Mouse (Mus musculus): ENCODE measurements around the gene Kcnj1. TPM values are rescaled to one million over a fixed set of nuclear protein-coding genes. Genes with fewer than 3 reads are reported as not detected.

Gene Kcnj1
- polyA plus RNA-seq, 1 experiment, result not detected

- Histone ChIP-seq H3K4me3 (ENCODE audit: insufficient read depth, poor library complexity, severe bottlenecking) (no peak overlapping the region), H3ac (ENCODE audit: control insufficient read depth, insufficient read length, low read depth) (no peak overlapping the region), H3K79me3 (ENCODE audit: low read depth) (no peaks in the 10 kb centered on the region), H3K36me3 (ENCODE audit: control insufficient read depth, insufficient read depth) (no peaks in the 10 kb centered on the region), H3K27me3 (ENCODE audit: control insufficient read depth, insufficient read depth, insufficient read length) (peaks cover 17% of the 10 kb centered on the region), H3K79me2 (ENCODE audit: control insufficient read depth, insufficient read depth) (no peaks in the 10 kb centered on the region)
- TF ChIP-seq MAX (IDR thresholded peaks at IDR 0.05) (no peak), CTCF (IDR thresholded peaks at IDR 0.05; ENCODE audit: control insufficient read depth, insufficient read depth, insufficient read length) (peak; percentile 10)
These were observed 22.0 kb upstream of the Kcnj1 start for GRCm38 (mm10) chr9:32350332-32350731.

- TF ChIP-seq CEBPB (IDR thresholded peaks at IDR 0.05; ENCODE audit: low read depth) (no peak), FOSL1 (IDR thresholded peaks at IDR 0.05; ENCODE audit: insufficient read depth, low read length, poor library complexity, severe bottlenecking) (no peak), MYOD1 (IDR thresholded peaks at IDR 0.05; ENCODE audit: control insufficient read depth, insufficient read length, low read depth) (no peak), CTCF (IDR thresholded peaks at IDR 0.05; ENCODE audit: control insufficient read depth, insufficient read depth, insufficient read length) (no peak), MYOG (IDR thresholded peaks at IDR 0.05; ENCODE audit: control insufficient read depth, extremely low read depth, insufficient read length) (no peak), MAX (IDR thresholded peaks at IDR 0.05) (no peak), USF1 (IDR thresholded peaks at IDR 0.05; ENCODE audit: low read depth) (no peak)
- H3K79me2 ChIP-seq (ENCODE audit: control insufficient read depth, insufficient read depth), result no peaks in the 10 kb centered on the region
- no peaks in the 10 kb centered on the region for H3K36me3 ChIP-seq (ENCODE audit: control insufficient read depth, insufficient read depth)
- no peaks in the 10 kb centered on the region for H3K27me3 ChIP-seq (ENCODE audit: control insufficient read depth, insufficient read depth, insufficient read length)
- H3ac ChIP-seq (ENCODE audit: control insufficient read depth, insufficient read length, low read depth), result no peak overlapping the region
- no peak overlapping the region for H3K4me3 ChIP-seq (ENCODE audit: insufficient read depth, poor library complexity, severe bottlenecking)
- no peaks in the 10 kb centered on the region for H3K79me3 ChIP-seq (ENCODE audit: low read depth)
These were observed 11.5 kb upstream of the Kcnj1 start for GRCm38 (mm10) chr9:32360770-32361169.

GRCm38 (mm10) chr9:32368812-32369211 lies 3.5 kb upstream of the Kcnj1 start:
- Histone ChIP-seq H3ac (ENCODE audit: control insufficient read depth, insufficient read length, low read depth) (no peak overlapping the region), H3K27me3 (ENCODE audit: control insufficient read depth, insufficient read depth, insufficient read length) (peaks cover 9% of the 10 kb centered on the region), H3K79me3 (ENCODE audit: low read depth) (no peaks in the 10 kb centered on the region), H3K79me2 (ENCODE audit: control insufficient read depth, insufficient read depth) (no peaks in the 10 kb centered on the region), H3K36me3 (ENCODE audit: control insufficient read depth, insufficient read depth) (no peaks in the 10 kb centered on the region), H3K4me3 (ENCODE audit: insufficient read depth, poor library complexity, severe bottlenecking) (no peak overlapping the region)
- no peak for TF ChIP-seq CTCF (IDR thresholded peaks at IDR 0.05; ENCODE audit: control insufficient read depth, insufficient read depth, insufficient read length)
- TF ChIP-seq USF1 (IDR thresholded peaks at IDR 0.05; ENCODE audit: low read depth), result no peak
- no peak for TF ChIP-seq MYOG (IDR thresholded peaks at IDR 0.05; ENCODE audit: control insufficient read depth, extremely low read depth, insufficient read length)
- TF ChIP-seq FOSL1 (IDR thresholded peaks at IDR 0.05; ENCODE audit: insufficient read depth, low read length, poor library complexity, severe bottlenecking), result no peak
- TF ChIP-seq MYOD1 (IDR thresholded peaks at IDR 0.05; ENCODE audit: control insufficient read depth, insufficient read length, low read depth), result no peak
- no peak for TF ChIP-seq MAX (IDR thresholded peaks at IDR 0.05)
- no peak for TF ChIP-seq CEBPB (IDR thresholded peaks at IDR 0.05; ENCODE audit: low read depth)

GRCm38 (mm10) chr9:32369388-32369787 lies 2.9 kb upstream of the Kcnj1 start:
- Histone ChIP-seq H3K36me3 (ENCODE audit: control insufficient read depth, insufficient read depth) (no peaks in the 10 kb centered on the region), H3K79me2 (ENCODE audit: control insufficient read depth, insufficient read depth) (no peaks in the 10 kb centered on the region), H3K27me3 (ENCODE audit: control insufficient read depth, insufficient read depth, insufficient read length) (peaks cover 9% of the 10 kb centered on the region), H3K4me3 (ENCODE audit: insufficient read depth, poor library complexity, severe bottlenecking) (no peak overlapping the region), H3ac (ENCODE audit: control insufficient read depth, insufficient read length, low read depth) (no peak overlapping the region), H3K79me3 (ENCODE audit: low read depth) (no peaks in the 10 kb centered on the region)
- TF ChIP-seq USF1 (IDR thresholded peaks at IDR 0.05; ENCODE audit: low read depth) (no peak), FOSL1 (IDR thresholded peaks at IDR 0.05; ENCODE audit: insufficient read depth, low read length, poor library complexity, severe bottlenecking) (no peak), MYOD1 (IDR thresholded peaks at IDR 0.05; ENCODE audit: control insufficient read depth, insufficient read length, low read depth) (no peak), MYOG (IDR thresholded peaks at IDR 0.05; ENCODE audit: control insufficient read depth, extremely low read depth, insufficient read length) (no peak), CTCF (IDR thresholded peaks at IDR 0.05; ENCODE audit: control insufficient read depth, insufficient read depth, insufficient read length) (no peak), CEBPB (IDR thresholded peaks at IDR 0.05; ENCODE audit: low read depth) (no peak), MAX (IDR thresholded peaks at IDR 0.05) (no peak)

- H3K36me3 ChIP-seq (ENCODE audit: control insufficient read depth, insufficient read depth), result no peaks in the 10 kb centered on the region
- peaks cover 9% of the 10 kb centered on the region for H3K27me3 ChIP-seq (ENCODE audit: control insufficient read depth, insufficient read depth, insufficient read length)
- H3K79me2 ChIP-seq (ENCODE audit: control insufficient read depth, insufficient read depth), result no peaks in the 10 kb centered on the region
- H3K79me3 ChIP-seq (ENCODE audit: low read depth), result no peaks in the 10 kb centered on the region
- no peak overlapping the region for H3K4me3 ChIP-seq (ENCODE audit: insufficient read depth, poor library complexity, severe bottlenecking)
- no peak overlapping the region for H3ac ChIP-seq (ENCODE audit: control insufficient read depth, insufficient read length, low read depth)
- TF ChIP-seq CTCF (IDR thresholded peaks at IDR 0.05; ENCODE audit: control insufficient read depth, insufficient read depth, insufficient read length) (no peak), USF1 (IDR thresholded peaks at IDR 0.05; ENCODE audit: low read depth) (no peak), FOSL1 (IDR thresholded peaks at IDR 0.05; ENCODE audit: insufficient read depth, low read length, poor library complexity, severe bottlenecking) (no peak), MAX (IDR thresholded peaks at IDR 0.05) (no peak), MYOG (IDR thresholded peaks at IDR 0.05; ENCODE audit: control insufficient read depth, extremely low read depth, insufficient read length) (no peak), CEBPB (IDR thresholded peaks at IDR 0.05; ENCODE audit: low read depth) (no peak), MYOD1 (IDR thresholded peaks at IDR 0.05; ENCODE audit: control insufficient read depth, insufficient read length, low read depth) (no peak)
These were observed 1.4 kb downstream of the Kcnj1 start for GRCm38 (mm10) chr9:32373656-32374055.

- Histone ChIP-seq H3K27me3 (ENCODE audit: control insufficient read depth, insufficient read depth, insufficient read length) (peaks cover 5% of the 10 kb centered on the region), H3K79me3 (ENCODE audit: low read depth) (no peaks in the 10 kb centered on the region), H3K4me3 (ENCODE audit: insufficient read depth, poor library complexity, severe bottlenecking) (no peak overlapping the region), H3K36me3 (ENCODE audit: control insufficient read depth, insufficient read depth) (no peaks in the 10 kb centered on the region), H3ac (ENCODE audit: control insufficient read depth, insufficient read length, low read depth) (no peak overlapping the region), H3K79me2 (ENCODE audit: control insufficient read depth, insufficient read depth) (no peaks in the 10 kb centered on the region)
- TF ChIP-seq MAX (IDR thresholded peaks at IDR 0.05) (no peak), USF1 (IDR thresholded peaks at IDR 0.05; ENCODE audit: low read depth) (no peak), CEBPB (IDR thresholded peaks at IDR 0.05; ENCODE audit: low read depth) (no peak), MYOG (IDR thresholded peaks at IDR 0.05; ENCODE audit: control insufficient read depth, extremely low read depth, insufficient read length) (no peak), CTCF (IDR thresholded peaks at IDR 0.05; ENCODE audit: control insufficient read depth, insufficient read depth, insufficient read length) (no peak), MYOD1 (IDR thresholded peaks at IDR 0.05; ENCODE audit: control insufficient read depth, insufficient read length, low read depth) (no peak), FOSL1 (IDR thresholded peaks at IDR 0.05; ENCODE audit: insufficient read depth, low read length, poor library complexity, severe bottlenecking) (no peak)
These were observed 3.7 kb downstream of the Kcnj1 start for GRCm38 (mm10) chr9:32376031-32376430.

All from C2C12 (cell line).